Mouse (Mus musculus): ENCODE measurements around the gene Hes1. TPM values are rescaled to one million over a fixed set of nuclear protein-coding genes. Genes with fewer than 3 reads are reported as not detected.
"Not testable (repeated sequence)": the region's sequence is repeated elsewhere in the genome, so short reads cannot be mapped to it uniquely, and the experiment has no call there.

Gene Hes1
- polyA plus RNA-seq, 1 experiment = 9.7 TPM

GRCm38 (mm10) chr16:30105476-30105875 is 41.3 kb downstream of the Hes1 start:
- H3K4me3 ChIP-seq (ENCODE audit: control insufficient read depth, low read depth, low read length) = no peak overlapping the region
- TF ChIP-seq POLR2A (IDR thresholded peaks at IDR 0.05; ENCODE audit: control insufficient read depth, low read depth, low read length) (no peak), CTCF (IDR thresholded peaks at IDR 0.05; ENCODE audit: control insufficient read depth, insufficient read depth, insufficient replicate concordance, low read depth, low read length) (no peak)
- peaks cover 3% of the 10 kb centered on the region for H3K4me1 ChIP-seq (ENCODE audit: control insufficient read depth, insufficient read depth, low read length)
- H3K36me3 ChIP-seq (ENCODE audit: control insufficient read depth, insufficient read depth, low read length) = no peaks in the 10 kb centered on the region
- H3K27ac ChIP-seq (ENCODE audit: control insufficient read depth, insufficient read depth, low read depth, low read length) = no peak overlapping the region
- H3K27me3 ChIP-seq (ENCODE audit: control insufficient read depth, insufficient read depth, low read length) = no peaks in the 10 kb centered on the region

- H3K4me1 ChIP-seq (ENCODE audit: control insufficient read depth, insufficient read depth, low read length); H3K27me3 ChIP-seq (ENCODE audit: control insufficient read depth, insufficient read depth, low read length); H3K4me3 ChIP-seq (ENCODE audit: control insufficient read depth, low read depth, low read length); H3K36me3 ChIP-seq (ENCODE audit: control insufficient read depth, insufficient read depth, low read length); H3K27ac ChIP-seq (ENCODE audit: control insufficient read depth, insufficient read depth, low read depth, low read length): not testable (repeated sequence)
Observed at GRCm38 (mm10) chr16:30108167-30108566, 44.0 kb downstream of the Hes1 start.

- H3K36me3 ChIP-seq (ENCODE audit: control insufficient read depth, insufficient read depth, low read length) = no peaks in the 10 kb centered on the region
- H3K4me1 ChIP-seq (ENCODE audit: control insufficient read depth, insufficient read depth, low read length) = no peaks in the 10 kb centered on the region
- no peak overlapping the region for H3K4me3 ChIP-seq (ENCODE audit: control insufficient read depth, low read depth, low read length)
- no peak for TF ChIP-seq POLR2A (IDR thresholded peaks at IDR 0.05; ENCODE audit: control insufficient read depth, low read depth, low read length)
- no peak overlapping the region for H3K27ac ChIP-seq (ENCODE audit: control insufficient read depth, insufficient read depth, low read depth, low read length)
- H3K27me3 ChIP-seq (ENCODE audit: control insufficient read depth, insufficient read depth, low read length) = no peaks in the 10 kb centered on the region
Observed at GRCm38 (mm10) chr16:30110466-30110865, 46.3 kb downstream of the Hes1 start.

- TF ChIP-seq CTCF (IDR thresholded peaks at IDR 0.05; ENCODE audit: control insufficient read depth, insufficient read depth, insufficient replicate concordance, low read depth, low read length) (no peak), POLR2A (IDR thresholded peaks at IDR 0.05; ENCODE audit: control insufficient read depth, low read depth, low read length) (no peak)
- Histone ChIP-seq H3K27me3 (ENCODE audit: control insufficient read depth, insufficient read depth, low read length) (no peaks in the 10 kb centered on the region), H3K27ac (ENCODE audit: control insufficient read depth, insufficient read depth, low read depth, low read length) (no peak overlapping the region), H3K4me1 (ENCODE audit: control insufficient read depth, insufficient read depth, low read length) (no peaks in the 10 kb centered on the region), H3K36me3 (ENCODE audit: control insufficient read depth, insufficient read depth, low read length) (no peaks in the 10 kb centered on the region), H3K4me3 (ENCODE audit: control insufficient read depth, low read depth, low read length) (no peak overlapping the region)
Observed at GRCm38 (mm10) chr16:30111069-30111468, 46.9 kb downstream of the Hes1 start.

GRCm38 (mm10) chr16:30111566-30111965 is 47.4 kb downstream of the Hes1 start:
- H3K36me3 ChIP-seq (ENCODE audit: control insufficient read depth, insufficient read depth, low read length) = no peaks in the 10 kb centered on the region
- no peak overlapping the region for H3K4me3 ChIP-seq (ENCODE audit: control insufficient read depth, low read depth, low read length)
- TF ChIP-seq CTCF (IDR thresholded peaks at IDR 0.05; ENCODE audit: control insufficient read depth, insufficient read depth, insufficient replicate concordance, low read depth, low read length) = no peak
- no peak for TF ChIP-seq POLR2A (IDR thresholded peaks at IDR 0.05; ENCODE audit: control insufficient read depth, low read depth, low read length)
- no peak overlapping the region for H3K27ac ChIP-seq (ENCODE audit: control insufficient read depth, insufficient read depth, low read depth, low read length)
- H3K4me1 ChIP-seq (ENCODE audit: control insufficient read depth, insufficient read depth, low read length) = no peaks in the 10 kb centered on the region
- no peaks in the 10 kb centered on the region for H3K27me3 ChIP-seq (ENCODE audit: control insufficient read depth, insufficient read depth, low read length)

GRCm38 (mm10) chr16:30113170-30113569 is 49.0 kb downstream of the Hes1 start:
- TF ChIP-seq CTCF (IDR thresholded peaks at IDR 0.05; ENCODE audit: control insufficient read depth, insufficient read depth, insufficient replicate concordance, low read depth, low read length) (no peak), POLR2A (IDR thresholded peaks at IDR 0.05; ENCODE audit: control insufficient read depth, low read depth, low read length) (no peak)
- Histone ChIP-seq H3K27me3 (ENCODE audit: control insufficient read depth, insufficient read depth, low read length) (no peaks in the 10 kb centered on the region), H3K27ac (ENCODE audit: control insufficient read depth, insufficient read depth, low read depth, low read length) (no peak overlapping the region), H3K4me3 (ENCODE audit: control insufficient read depth, low read depth, low read length) (no peak overlapping the region), H3K4me1 (ENCODE audit: control insufficient read depth, insufficient read depth, low read length) (no peaks in the 10 kb centered on the region), H3K36me3 (ENCODE audit: control insufficient read depth, insufficient read depth, low read length) (no peaks in the 10 kb centered on the region)

GRCm38 (mm10) chr16:30113800-30114199 is 49.6 kb downstream of the Hes1 start:
- TF ChIP-seq CTCF (IDR thresholded peaks at IDR 0.05; ENCODE audit: control insufficient read depth, insufficient read depth, insufficient replicate concordance, low read depth, low read length) (no peak), POLR2A (IDR thresholded peaks at IDR 0.05; ENCODE audit: control insufficient read depth, low read depth, low read length) (no peak)

GRCm38 (mm10) chr16:30114451-30114850 is 50.3 kb downstream of the Hes1 start:
- H3K4me1 ChIP-seq (ENCODE audit: control insufficient read depth, insufficient read depth, low read length) = no peaks in the 10 kb centered on the region
- TF ChIP-seq POLR2A (IDR thresholded peaks at IDR 0.05; ENCODE audit: control insufficient read depth, low read depth, low read length) (no peak), CTCF (IDR thresholded peaks at IDR 0.05; ENCODE audit: control insufficient read depth, insufficient read depth, insufficient replicate concordance, low read depth, low read length) (no peak)
- H3K27me3 ChIP-seq (ENCODE audit: control insufficient read depth, insufficient read depth, low read length) = no peaks in the 10 kb centered on the region
- no peak overlapping the region for H3K27ac ChIP-seq (ENCODE audit: control insufficient read depth, insufficient read depth, low read depth, low read length)
- H3K4me3 ChIP-seq (ENCODE audit: control insufficient read depth, low read depth, low read length) = no peak overlapping the region
- no peaks in the 10 kb centered on the region for H3K36me3 ChIP-seq (ENCODE audit: control insufficient read depth, insufficient read depth, low read length)

More at GRCm38 (mm10) chr16:30113800-30114199, 49.6 kb downstream of the Hes1 start:
- no peak overlapping the region for H3K4me3 ChIP-seq (ENCODE audit: control insufficient read depth, low read depth, low read length)
- H3K27me3 ChIP-seq (ENCODE audit: control insufficient read depth, insufficient read depth, low read length) = no peaks in the 10 kb centered on the region
- H3K4me1 ChIP-seq (ENCODE audit: control insufficient read depth, insufficient read depth, low read length) = no peaks in the 10 kb centered on the region
- no peaks in the 10 kb centered on the region for H3K36me3 ChIP-seq (ENCODE audit: control insufficient read depth, insufficient read depth, low read length)
- no peak overlapping the region for H3K27ac ChIP-seq (ENCODE audit: control insufficient read depth, insufficient read depth, low read depth, low read length)

Other genes with a start within 250 kb of the Hes1 start
- gene Cpn2, start 203.1 kb downstream of the Hes1 start, polyA plus RNA-seq (2012; rRNA removed) = 0.02 TPM in 1 of 2 replicates, not detected in the other
- 0.06 TPM in 2 replicates for gene Lrrc15, start 218.9 kb downstream of the Hes1 start, polyA plus RNA-seq (2012; rRNA removed)
- gene Gp5, start 246.4 kb downstream of the Hes1 start, polyA plus RNA-seq (2012; rRNA removed) = 1.6 and 1.7 TPM in 2 replicates

Data from testis, adult 2 months (tissue).